Mouse (Mus musculus) bone marrow, adult 2 months (tissue): ENCODE results near the gene Psmd13.

Source experiments
- CTCF ChIP-seq: fragments of 200-500 bp; IDR thresholded peaks from 2 replicates; pipeline ENCODE4 v1.5.1; 2011; ENCODE audit warnings: low read length, control low read depth; ENCODE audit not compliant: control insufficient read depth, insufficient read depth
- POLR2A ChIP-seq: fragments of 200-500 bp; IDR thresholded peaks from 2 replicates; pipeline ENCODE4 v1.6.1; 2011; ENCODE audit warnings: low read depth, mild to moderate bottlenecking, control low read depth, low read length, borderline replicate concordance; ENCODE audit not compliant: control insufficient read depth

GRCm38 (mm10) chr7:140856785-140857549 is 24.8 kb upstream of the Psmd13 start, which contains the start of gene Ric8a:
- TF ChIP-seq POLR2A (peak; percentile 72; the same call in 1 of the 2 replicates), CTCF (no peak)
